Mouse (Mus musculus): ENCODE measurements at regions not wholly inside any gene's neighbourhood (a gene's known extent, or its start where the extent isn't known, plus 50 kb on each side); places are given as distances from the start of the nearest gene placed in this dataset.

DNA sequence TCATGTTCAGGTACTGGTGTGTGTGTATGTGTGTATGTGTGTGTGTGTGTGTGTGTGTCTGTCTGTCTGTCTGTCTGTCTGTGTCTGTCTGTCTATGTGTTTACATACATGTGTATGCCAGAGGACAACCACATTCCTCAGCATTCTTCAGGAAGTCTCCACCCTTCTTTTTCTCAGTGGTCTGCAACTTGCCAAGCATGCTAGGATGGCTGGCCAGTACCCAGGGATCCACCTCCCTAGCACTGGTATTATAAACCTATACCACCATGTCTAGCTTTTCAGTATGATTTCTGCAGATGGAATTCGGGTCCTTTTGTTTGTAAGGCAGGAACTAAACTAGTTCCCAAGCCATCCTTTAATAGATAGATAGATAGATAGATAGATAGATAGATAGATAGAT, 2751.1 kb upstream of the 5930422O12Rik start:
- no peak for TF ChIP-seq CHD2 (IDR thresholded peaks at IDR 0.05; ENCODE audit: low read depth, low read length)
- TF ChIP-seq HCFC1 (IDR thresholded peaks at IDR 0.05; ENCODE audit: borderline replicate concordance, insufficient read depth, low read length), result no peak
